Mouse (Mus musculus): ENCODE measurements around the gene Il25.

DNA sequence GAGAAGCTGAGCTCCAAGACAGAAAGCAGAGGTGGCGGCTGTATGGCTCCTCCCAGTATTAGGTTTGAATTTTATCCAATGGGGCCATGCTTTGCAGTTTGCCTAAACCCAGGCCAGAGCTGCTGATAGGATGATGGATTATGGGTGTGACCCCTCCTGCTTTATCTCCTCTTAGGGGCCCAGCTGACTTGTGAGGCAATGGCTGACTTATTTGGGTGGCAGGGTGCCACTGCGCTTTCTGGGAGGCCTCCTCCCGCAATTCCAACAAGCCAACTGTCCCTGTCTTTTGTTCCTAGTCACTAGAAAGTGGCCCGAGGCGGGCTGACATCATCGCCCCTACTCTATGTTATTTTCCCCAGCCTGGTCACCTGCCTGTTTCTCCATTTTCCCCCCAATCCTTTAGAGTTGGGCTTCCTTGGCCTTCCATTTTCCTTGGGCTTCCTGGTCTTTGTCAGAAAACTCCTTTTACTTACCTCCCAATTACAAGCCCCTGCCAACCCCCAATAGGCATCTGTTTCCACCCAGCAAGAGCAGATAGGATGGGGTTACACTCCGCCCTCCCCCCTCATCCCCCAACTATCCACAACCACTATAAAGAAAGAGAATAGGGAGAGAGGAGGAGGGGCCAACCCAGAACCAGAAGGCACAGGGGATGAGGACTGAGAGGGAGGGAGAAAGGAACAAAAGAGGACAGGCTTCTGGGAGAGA is 7.7 kb upstream of the Il25 start:
- no peak for TF ChIP-seq CTCF (IDR thresholded peaks at IDR 0.05; ENCODE audit: borderline replicate concordance, insufficient read depth, low read depth, low read length)
- TF ChIP-seq POLR2A (IDR thresholded peaks at IDR 0.05; ENCODE audit: borderline replicate concordance, insufficient read depth, low read length) = no peak
